Mouse (Mus musculus) thymus, adult 2 months (tissue): Measurements from ENCODE around the gene Paxip1. TPM values are rescaled to one million over a fixed set of nuclear protein-coding genes. Genes with fewer than 3 reads are reported as not detected.

Experiments
- DNase-seq: peaks from one replicate; pipeline ENCODE4 v3.0.0; 2021
- H3K27ac ChIP-seq: fragments of 200-500 bp; 2 replicates; pipeline ENCODE4 v1.5.1; 2012; ENCODE audit warnings: low read length, control low read depth; ENCODE audit not compliant: control insufficient read depth, insufficient read depth
- H3K27me3 ChIP-seq: fragments of 200-500 bp; 2 replicates; pipeline ENCODE4 v1.6.1; 2012; ENCODE audit warnings: mild to moderate bottlenecking, low read length, moderate library complexity, mixed read lengths; ENCODE audit not compliant: control insufficient read depth, insufficient read depth
- H3K36me3 ChIP-seq: fragments of 200-500 bp; 2 replicates; pipeline ENCODE4 v1.6.1; 2012; ENCODE audit warnings: mild to moderate bottlenecking, low read length, moderate library complexity; ENCODE audit not compliant: control insufficient read depth, insufficient read depth
- H3K4me1 ChIP-seq: fragments of 200-500 bp; replicated peaks from 2 replicates; pipeline ENCODE4 v1.6.1; 2012; ENCODE audit warnings: low read length; ENCODE audit not compliant: control insufficient read depth, insufficient read depth
- H3K4me3 ChIP-seq: fragments of 200-500 bp; 2 replicates; pipeline ENCODE4 v1.5.1; 2012; ENCODE audit warnings: mild to moderate bottlenecking, low read length, control low read depth, moderate library complexity; ENCODE audit not compliant: control insufficient read depth, insufficient read depth
- CTCF ChIP-seq: fragments of 200-500 bp; IDR thresholded peaks from 2 replicates; pipeline ENCODE4 v1.5.1; 2012; ENCODE audit warnings: mild to moderate bottlenecking, control low read depth, low read length, moderate library complexity, borderline replicate concordance; ENCODE audit not compliant: control insufficient read depth, poor library complexity, insufficient read depth; ENCODE audit errors: extremely low read depth
- POLR2A ChIP-seq: fragments of 200-500 bp; IDR thresholded peaks from 2 replicates; pipeline ENCODE4 v1.6.1; 2012; ENCODE audit warnings: mild to moderate bottlenecking, low read length, control low read depth, moderate library complexity; ENCODE audit not compliant: control insufficient read depth, poor library complexity, insufficient read depth; ENCODE audit errors: extremely low read depth
- WGBS: fragments of 180-500 bp; shearing (Covaris S2); methylation state at CpG from one replicate; pipeline ENCODE4 v1.1.7; 2018; 5-methylcytosine and 5-hydroxymethylcytosine counted together
- polyA plus RNA-seq: library from polyadenylated mRNA; depleted of rRNA; stranded (reverse); fragments of >200 nt; gene quantifications from 2 replicates; pipeline ENCODE4 v1.2.3, GENCODE M21; 2012

Paxip1 gene
- polyA plus RNA-seq, 1 experiment: 68.1 TPM

- Histone ChIP-seq H3K27me3 (no peaks in the 10 kb centered on the region), H3K36me3 (peaks cover 57% of the 10 kb centered on the region)
- 97% methylated on average over 9 of the region's 9 CpGs for WGBS
Measured at GRCm38 (mm10) chr5:27783381-27783780, 8.1 kb downstream of the Paxip1 start.

GRCm38 (mm10) chr5:27767948-27768347 is 23.5 kb downstream of the Paxip1 start:
- no peak overlapping the region for H3K4me3 ChIP-seq
- DNase-seq: no peak
- H3K27ac ChIP-seq: no peak overlapping the region
- TF ChIP-seq POLR2A (no peak), CTCF (no peak)
- peaks cover 36% of the 10 kb centered on the region for H3K36me3 ChIP-seq
- H3K27me3 ChIP-seq: no peaks in the 10 kb centered on the region
- WGBS: 94% methylated on average over 5 of the region's 5 CpGs
- no peaks in the 10 kb centered on the region for H3K4me1 ChIP-seq

More at GRCm38 (mm10) chr5:27783381-27783780, 8.1 kb downstream of the Paxip1 start:
- no peak for TF ChIP-seq POLR2A
- no peak for TF ChIP-seq CTCF
- H3K4me3 ChIP-seq: no peak overlapping the region
- H3K4me1 ChIP-seq: no peaks in the 10 kb centered on the region
- H3K27ac ChIP-seq: no peak overlapping the region
- no peak for DNase-seq

- peaks cover 30% of the 10 kb centered on the region for H3K36me3 ChIP-seq
- H3K27ac ChIP-seq: no peak overlapping the region
- no peak overlapping the region for H3K4me3 ChIP-seq
- TF ChIP-seq POLR2A (no peak), CTCF (no peak)
- WGBS: 94% methylated on average over 4 of the region's 4 CpGs
- no peak for DNase-seq
- H3K27me3 ChIP-seq: no peaks in the 10 kb centered on the region
- no peaks in the 10 kb centered on the region for H3K4me1 ChIP-seq
Measured at GRCm38 (mm10) chr5:27765780-27766179, 25.7 kb downstream of the Paxip1 start.

DNA sequence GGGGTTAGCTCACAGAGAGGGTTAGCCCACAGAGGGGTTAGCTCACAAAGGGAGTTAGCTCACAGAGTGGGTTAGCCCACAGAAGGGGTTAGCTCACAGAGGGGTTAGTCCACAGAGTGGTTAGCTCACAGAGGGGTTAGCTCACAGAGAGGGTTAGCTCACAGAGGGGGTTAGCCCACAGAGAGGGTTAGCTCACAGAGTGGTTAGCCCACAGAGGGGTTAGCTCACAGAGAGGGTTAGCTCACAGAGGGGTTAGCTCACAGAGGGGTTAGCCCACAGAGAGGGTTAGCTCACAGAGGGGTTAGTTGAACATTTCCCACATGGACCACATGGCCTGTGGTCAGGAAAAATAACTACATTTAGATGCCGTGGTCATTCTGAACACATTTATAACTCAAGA is 46.5 kb downstream of the Paxip1 start:
- DNase-seq: no peak
- TF ChIP-seq POLR2A: no peak
- TF ChIP-seq CTCF: no peak
- Histone ChIP-seq H3K27ac (no peak overlapping the region), H3K36me3 (peaks cover 52% of the 10 kb centered on the region), H3K4me3 (no peak overlapping the region), H3K4me1 (no peaks in the 10 kb centered on the region), H3K27me3 (no peaks in the 10 kb centered on the region)
- 84% methylated on average over 1 of the region's 1 CpGs for WGBS

GRCm38 (mm10) chr5:27739216-27739615 is 52.3 kb downstream of the Paxip1 start:
- TF ChIP-seq POLR2A (no peak), CTCF (no peak)
- no peaks in the 10 kb centered on the region for H3K4me1 ChIP-seq
- WGBS: 89% methylated on average over 6 of the region's 6 CpGs
- no peak for DNase-seq
- no peaks in the 10 kb centered on the region for H3K27me3 ChIP-seq
- no peak overlapping the region for H3K27ac ChIP-seq
- peaks cover 19% of the 10 kb centered on the region for H3K36me3 ChIP-seq
- no peak overlapping the region for H3K4me3 ChIP-seq

- no peaks in the 10 kb centered on the region for H3K27me3 ChIP-seq
- no peak for TF ChIP-seq POLR2A
- TF ChIP-seq CTCF: 0 out of 2 replicates have a peak, but pooled peaks have one; percentile 17
- 16% methylated on average over 3 of the region's 3 CpGs for WGBS
- no peaks in the 10 kb centered on the region for H3K36me3 ChIP-seq
- H3K4me3 ChIP-seq: no peak overlapping the region
- H3K27ac ChIP-seq: no peak overlapping the region
- no peaks in the 10 kb centered on the region for H3K4me1 ChIP-seq
- DNase-seq: peak; percentile 22
Measured at GRCm38 (mm10) chr5:27737168-27737567, 54.3 kb downstream of the Paxip1 start.

DNA sequence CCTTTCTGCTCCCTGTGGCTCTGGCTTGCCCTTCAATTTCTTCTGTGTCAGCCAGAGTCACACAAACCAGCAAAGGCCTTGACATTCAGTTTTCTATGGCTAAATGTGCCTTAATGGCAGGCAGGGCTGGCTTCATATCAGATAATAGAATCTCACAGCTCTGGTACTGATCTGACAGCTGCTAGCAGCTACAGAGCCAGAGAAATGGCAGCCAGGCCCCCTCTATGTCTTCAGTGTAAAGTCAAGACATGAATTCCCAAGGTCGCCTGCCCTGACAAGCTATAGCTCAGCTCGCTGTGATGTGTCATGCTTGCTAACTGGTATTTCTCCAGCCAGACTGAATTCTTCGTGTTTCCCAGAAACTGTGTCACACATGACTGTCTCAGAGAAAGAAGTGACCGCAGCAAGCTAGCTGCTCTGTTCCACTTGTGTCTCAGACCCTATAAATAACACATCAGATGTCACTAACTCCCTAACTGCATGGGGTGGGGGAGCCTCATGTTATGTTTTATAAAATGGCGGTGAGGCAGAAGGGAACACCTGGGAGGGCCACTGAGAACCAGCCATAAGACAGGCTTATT is 59.1 kb downstream of the Paxip1 start:
- Histone ChIP-seq H3K4me3 (no peak overlapping the region), H3K27me3 (no peaks in the 10 kb centered on the region), H3K36me3 (no peaks in the 10 kb centered on the region), H3K27ac (no peak overlapping the region), H3K4me1 (no peaks in the 10 kb centered on the region)
- no peak for TF ChIP-seq POLR2A
- no peak for TF ChIP-seq CTCF
- 85% methylated on average over 5 of the region's 5 CpGs for WGBS
- no peak for DNase-seq
